ENCODE assay signal across 1 mouse cellular context in the genomic region with DNA sequence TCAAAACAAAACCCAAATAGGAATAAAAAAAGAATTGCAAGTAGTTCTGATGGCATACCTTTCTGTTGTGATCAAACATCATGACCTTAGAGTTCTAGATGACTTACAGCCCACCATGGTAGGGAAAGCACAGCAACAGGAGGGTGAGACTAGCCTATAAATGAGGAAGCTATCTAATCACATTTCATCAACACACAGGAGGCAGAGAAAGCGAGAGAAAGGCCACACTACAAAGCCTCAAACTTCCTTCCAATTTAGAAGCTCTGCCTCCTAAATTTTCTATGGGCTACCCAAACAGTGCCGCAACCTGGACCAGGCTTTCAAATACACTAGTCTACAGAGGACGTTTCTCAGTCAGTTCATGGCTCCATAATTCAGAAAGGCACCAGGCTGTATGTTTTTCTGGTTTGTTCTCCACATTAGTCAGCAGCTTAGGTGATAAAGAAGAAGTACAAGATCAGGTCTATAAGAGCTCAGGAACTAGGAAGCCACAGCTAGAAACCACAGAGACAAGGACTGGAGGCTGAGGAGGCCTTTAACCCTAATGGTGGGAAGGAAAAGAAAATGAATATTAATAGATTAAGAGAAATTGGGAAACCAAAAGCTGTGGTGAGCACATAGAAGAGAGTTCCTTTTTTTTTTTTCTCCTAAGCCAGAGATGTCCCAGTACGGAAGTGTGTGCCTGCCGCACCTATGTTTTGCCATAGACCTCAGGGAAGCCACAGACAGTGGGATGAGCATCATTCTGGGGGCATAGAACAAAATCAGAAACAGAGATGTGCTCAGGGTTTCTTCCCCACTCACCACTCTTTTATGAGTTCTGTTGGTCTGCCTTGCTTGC.
TF ChIP-seq lines count a peak whose summit lies in the region.

No protein-coding gene starts in this region.

TF ChIP-seq in CH12.LX, 34 proteins besides CTCF, POLR2A, EP300 and RAD21 (continued from another document):
- 0 out of 2 replicates have a peak, but pooled peaks have one; percentile 16 for TF ChIP-seq MEF2A (IDR thresholded peaks at IDR 0.05; ENCODE audit: borderline replicate concordance, low read depth, low read length)
- TF ChIP-seq NRF1 (IDR thresholded peaks at IDR 0.05; ENCODE audit: low read depth, low read length) = no peak
- TF ChIP-seq KAT2A (IDR thresholded peaks at IDR 0.05; ENCODE audit: insufficient replicate concordance, low read length) = no peak
- peak; percentile 41; the same call in 1 of the 2 replicates for TF ChIP-seq SIN3A (IDR thresholded peaks at IDR 0.05; ENCODE audit: low read length)
- TF ChIP-seq NELFE (IDR thresholded peaks at IDR 0.05; ENCODE audit: low read depth, low read length) = no peak
- TF ChIP-seq ZKSCAN1 (IDR thresholded peaks at IDR 0.05; ENCODE audit: borderline replicate concordance, low read depth, low read length) = no peak
- no peak for TF ChIP-seq GABPA (IDR thresholded peaks at IDR 0.05; ENCODE audit: insufficient replicate concordance, low read depth, low read length)
- 0 out of 2 replicates have a peak, but pooled peaks have one; percentile 21 for TF ChIP-seq ELF1 (IDR thresholded peaks at IDR 0.05; ENCODE audit: low read depth, low read length)
- no peak for TF ChIP-seq USF1 (IDR thresholded peaks at IDR 0.05; ENCODE audit: low read depth, low read length)
